Mouse (Mus musculus) forebrain, embryonic 14.5 days (tissue): ENCODE results near the gene Pip5k1b. TPM values are rescaled to one million over a fixed set of nuclear protein-coding genes. Genes with fewer than 3 reads are reported as not detected.

Experiments
- ATAC-seq: fragments of 200-750 bp; cut with Nextera tagmentation; 2 replicates; pipeline ENCODE4 v1.8.0; 2017; ENCODE audit warnings: mild to moderate bottlenecking, moderate library complexity
- DNase-seq: peaks from one replicate; pipeline ENCODE4 v3.0.0-alpha.2; 2015; ENCODE audit warnings: low spot score
- H3K27ac ChIP-seq: fragments of 300-500 bp; sonication (generic); 2 replicates; pipeline ENCODE4 v1.5.1; 2014; ENCODE audit warnings: low read depth, mild to moderate bottlenecking, control low read depth, low read length, moderate library complexity
- H3K27me3 ChIP-seq: fragments of 300-500 bp; sonication (generic); replicated peaks from 2 replicates; pipeline ENCODE4 v1.6.1; 2014; ENCODE audit warnings: low read length, control low read depth, mixed read lengths; ENCODE audit not compliant: control insufficient read depth, insufficient read depth
- H3K36me3 ChIP-seq: fragments of 300-500 bp; sonication (generic); 2 replicates; pipeline ENCODE4 v1.6.1; 2014; ENCODE audit warnings: low read length, control low read depth; ENCODE audit not compliant: control insufficient read depth, insufficient read depth
- H3K4me1 ChIP-seq: fragments of 300-500 bp; sonication (generic); 2 replicates; pipeline ENCODE4 v1.6.1; 2014; ENCODE audit warnings: antibody characterized with exemption, low read length, control low read depth; ENCODE audit not compliant: control insufficient read depth, insufficient read depth
- H3K4me2 ChIP-seq: fragments of 300-500 bp; sonication (generic); 2 replicates; pipeline ENCODE4 v1.6.1; 2014; ENCODE audit warnings: mild to moderate bottlenecking, control low read depth, low read length
- H3K4me3 ChIP-seq: fragments of 300-500 bp; sonication (generic); 2 replicates; pipeline ENCODE4 v1.5.1; 2014; ENCODE audit warnings: low read depth, low read length, control low read depth
- H3K9ac ChIP-seq: fragments of 300-500 bp; sonication (generic); 2 replicates; pipeline ENCODE4 v1.6.1; 2014; ENCODE audit warnings: mild to moderate bottlenecking, low read length, control low read depth, moderate library complexity
- H3K9me3 ChIP-seq: fragments of 300-500 bp; sonication (generic); replicated peaks from 2 replicates; pipeline ENCODE4 v1.6.1; 2016; ENCODE audit warnings: low read length, control low read depth, mixed read lengths; ENCODE audit not compliant: control insufficient read depth
- WGBS: fragments of 180-500 bp; shearing (Covaris S2); extraction: QIAGEN DNeasy Blood & Tissue Kit; methylation state at CpG from one replicate; pipeline ENCODE4 v1.1.7; 2014; 5-methylcytosine and 5-hydroxymethylcytosine counted together
- polyA plus RNA-seq: library from polyadenylated mRNA; unstranded; fragments of >200 nt; fragmentation: Nextera tagmentation; extraction: Ambion mirVana; gene quantifications from 2 replicates; pipeline ENCODE4 v1.2.1, GENCODE M21; 2014

The Pip5k1b gene
- polyA plus RNA-seq, 1 experiment from 2014 or later = 2.1 TPM

DNA sequence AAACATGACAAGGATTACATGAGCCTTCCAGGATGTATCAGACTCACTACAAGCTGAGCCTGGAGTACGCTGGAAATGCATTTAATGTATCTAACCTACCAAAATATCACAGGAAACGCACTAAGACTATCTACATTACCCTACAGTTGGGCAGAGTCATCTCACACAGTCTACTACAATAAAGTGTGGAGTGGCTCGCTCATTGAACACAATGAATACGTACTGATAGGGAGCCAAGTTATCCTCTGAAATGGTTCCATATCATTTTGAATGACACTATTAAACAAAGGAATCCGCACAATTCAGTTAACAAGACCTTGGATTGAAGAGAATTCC, 28.1 kb downstream of the Pip5k1b start:
- DNase-seq = no peak
- Histone ChIP-seq H3K4me1 (no peaks in the 10 kb centered on the region), H3K36me3 (no peaks in the 10 kb centered on the region), H3K27ac (no peak overlapping the region), H3K9ac (no peak overlapping the region), H3K27me3 (no peaks in the 10 kb centered on the region), H3K4me3 (no peak overlapping the region), H3K9me3 (no peaks in the 10 kb centered on the region), H3K4me2 (no peak overlapping the region)
- WGBS = 83% methylated on average over 5 of the region's 5 CpGs
- ATAC-seq = no peak

DNA sequence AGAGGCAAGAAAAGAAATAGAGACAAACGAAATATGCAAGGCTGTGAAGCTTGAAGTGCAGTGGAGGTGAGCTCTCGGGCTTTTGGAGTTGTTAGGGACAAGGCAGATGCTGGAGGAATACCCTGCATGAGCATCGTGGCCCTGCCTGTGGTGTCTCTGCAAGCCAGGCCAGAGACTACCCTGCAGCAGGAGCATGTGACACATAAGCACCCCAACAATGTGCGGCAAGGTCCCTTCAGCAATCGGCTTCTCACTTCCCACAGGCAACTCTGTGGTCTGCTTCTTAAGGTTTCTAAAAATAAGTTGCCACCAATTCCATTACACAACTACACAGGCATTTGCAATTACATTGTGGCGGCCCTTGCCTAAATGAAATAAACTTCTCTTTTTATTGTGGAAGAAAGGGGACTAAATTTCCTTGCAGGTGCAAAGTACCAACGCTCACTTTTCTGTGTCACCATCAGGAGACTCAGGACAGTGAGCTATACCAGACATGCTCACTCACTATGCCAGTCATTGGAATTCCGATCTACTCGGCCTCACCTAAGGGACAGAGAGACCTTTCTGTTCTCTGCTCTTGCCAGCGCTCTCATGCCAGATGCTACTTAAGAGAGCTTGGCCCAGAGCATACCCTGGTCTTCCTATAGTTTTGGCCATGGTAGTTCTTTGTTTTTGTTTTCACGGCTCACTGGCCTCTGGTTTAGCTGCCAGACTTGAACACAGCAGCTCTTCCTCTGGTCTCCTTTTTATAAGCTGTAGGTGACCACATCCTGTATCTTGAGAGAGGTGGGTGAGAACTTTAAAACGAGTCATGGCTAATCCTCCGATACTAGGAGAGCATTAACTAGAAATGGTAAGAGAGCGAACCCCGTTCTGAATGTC, 28.7 kb downstream of the Pip5k1b start:
- no peak overlapping the region for H3K27ac ChIP-seq
- H3K4me3 ChIP-seq = no peak overlapping the region
- no peaks in the 10 kb centered on the region for H3K27me3 ChIP-seq
- no peaks in the 10 kb centered on the region for H3K9me3 ChIP-seq
- no peaks in the 10 kb centered on the region for H3K36me3 ChIP-seq
- no peaks in the 10 kb centered on the region for H3K4me1 ChIP-seq
- ATAC-seq (no peak), DNase-seq (no peak)
- 79% methylated on average over 15 of the region's 15 CpGs for WGBS
- no peak overlapping the region for H3K4me2 ChIP-seq
- H3K9ac ChIP-seq = no peak overlapping the region

DNA sequence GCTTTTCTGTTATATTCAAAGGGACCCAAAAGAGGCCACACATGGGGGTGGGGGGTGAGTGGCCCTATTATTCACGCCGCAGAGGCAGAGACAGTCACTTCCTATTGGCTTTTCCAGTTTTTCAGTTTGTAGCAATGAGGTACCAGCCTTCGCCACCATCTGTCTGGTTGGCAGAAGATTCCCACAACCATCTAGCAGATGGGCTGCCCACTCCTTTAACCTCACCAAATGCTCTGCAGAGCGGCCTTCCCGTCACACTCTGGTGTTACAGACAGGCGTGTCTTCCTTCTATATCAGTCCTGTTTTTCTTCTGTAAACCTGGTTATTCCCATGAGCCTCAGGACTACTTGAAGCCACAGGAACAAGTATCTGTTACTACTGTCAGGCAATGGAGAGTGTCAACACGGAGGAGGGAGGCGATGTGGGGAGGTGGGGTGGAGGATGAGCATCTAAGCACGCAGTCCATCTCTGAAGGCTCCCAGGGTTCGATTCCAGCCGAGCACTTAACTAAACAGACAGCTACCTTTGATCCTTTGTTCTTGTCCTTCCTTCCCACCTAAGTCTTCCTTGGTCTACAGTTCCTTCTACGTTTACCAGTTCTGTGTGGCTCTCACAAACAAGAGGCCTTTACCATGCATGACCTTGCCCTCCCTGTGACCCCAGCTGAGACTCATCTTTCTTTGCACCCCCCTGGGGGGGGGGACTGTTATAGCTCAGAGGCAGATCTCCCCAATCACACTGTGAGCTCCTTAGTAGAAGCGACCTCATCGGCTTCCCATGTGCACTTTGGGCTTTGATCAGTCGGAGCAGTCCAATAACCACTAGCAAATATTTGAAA, 32.0 kb downstream of the Pip5k1b start:
- H3K4me2 ChIP-seq = no peak overlapping the region
- H3K4me1 ChIP-seq = no peaks in the 10 kb centered on the region
- WGBS = 77% methylated on average over 15 of the region's 15 CpGs
- ATAC-seq (peak; percentile 55; the same call in 1 of the 2 replicates), DNase-seq (peak; percentile 37)
- no peak overlapping the region for H3K27ac ChIP-seq
- H3K36me3 ChIP-seq = no peaks in the 10 kb centered on the region
- no peaks in the 10 kb centered on the region for H3K9me3 ChIP-seq
- H3K9ac ChIP-seq = no peak overlapping the region
- no peaks in the 10 kb centered on the region for H3K27me3 ChIP-seq
- no peak overlapping the region for H3K4me3 ChIP-seq

DNA sequence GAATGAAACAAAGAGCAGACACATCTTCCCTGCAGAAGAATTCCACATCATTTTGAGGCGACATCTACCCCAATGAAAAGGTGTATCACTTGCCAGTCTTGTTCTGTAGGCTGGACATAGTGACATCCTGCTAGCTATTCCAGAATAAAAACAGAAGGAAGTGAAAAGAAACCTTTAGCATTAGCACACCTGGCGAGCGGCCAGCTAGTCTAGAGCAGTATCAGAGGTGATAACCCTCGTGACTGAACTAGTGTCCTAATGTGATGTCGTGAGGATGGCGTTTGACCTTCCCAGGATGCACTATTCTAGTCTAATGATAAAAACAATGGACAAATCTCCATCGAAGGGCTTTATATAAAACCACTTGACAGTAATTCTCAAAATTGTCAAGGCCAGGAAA, 33.7 kb downstream of the Pip5k1b start:
- Histone ChIP-seq H3K9ac (no peak overlapping the region), H3K36me3 (no peaks in the 10 kb centered on the region), H3K4me1 (no peaks in the 10 kb centered on the region), H3K27ac (no peak overlapping the region), H3K27me3 (no peaks in the 10 kb centered on the region), H3K4me3 (no peak overlapping the region), H3K9me3 (no peaks in the 10 kb centered on the region), H3K4me2 (no peak overlapping the region)
- DNase-seq = no peak
- ATAC-seq = no peak
- 88% methylated on average over 7 of the region's 7 CpGs for WGBS

DNA sequence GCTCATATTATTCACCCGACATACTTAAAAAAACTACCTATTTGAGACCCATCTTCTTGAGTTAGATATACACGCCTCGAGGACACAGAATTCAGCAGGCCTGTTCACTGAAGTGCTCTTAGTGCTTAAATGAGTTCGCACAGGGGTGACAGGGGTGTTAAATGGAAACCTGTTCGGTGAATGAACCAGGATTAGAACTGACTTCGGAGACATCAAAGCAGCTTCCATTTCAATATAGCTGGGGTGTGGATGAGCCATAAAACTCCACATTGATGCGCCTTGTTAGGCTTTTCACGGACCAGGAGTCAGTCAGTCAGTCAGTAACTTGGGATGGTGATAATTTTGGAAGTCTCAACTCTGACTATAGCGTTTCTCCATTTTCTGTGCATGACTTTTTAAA, 34.5 kb downstream of the Pip5k1b start:
- no peak overlapping the region for H3K4me2 ChIP-seq
- ATAC-seq (no peak), DNase-seq (no peak)
- no peak overlapping the region for H3K9ac ChIP-seq
- H3K4me3 ChIP-seq = no peak overlapping the region
- no peaks in the 10 kb centered on the region for H3K9me3 ChIP-seq
- 93% methylated on average over 9 of the region's 9 CpGs for WGBS
- no peak overlapping the region for H3K27ac ChIP-seq
- H3K4me1 ChIP-seq = no peaks in the 10 kb centered on the region
- no peaks in the 10 kb centered on the region for H3K27me3 ChIP-seq
- no peaks in the 10 kb centered on the region for H3K36me3 ChIP-seq

DNA sequence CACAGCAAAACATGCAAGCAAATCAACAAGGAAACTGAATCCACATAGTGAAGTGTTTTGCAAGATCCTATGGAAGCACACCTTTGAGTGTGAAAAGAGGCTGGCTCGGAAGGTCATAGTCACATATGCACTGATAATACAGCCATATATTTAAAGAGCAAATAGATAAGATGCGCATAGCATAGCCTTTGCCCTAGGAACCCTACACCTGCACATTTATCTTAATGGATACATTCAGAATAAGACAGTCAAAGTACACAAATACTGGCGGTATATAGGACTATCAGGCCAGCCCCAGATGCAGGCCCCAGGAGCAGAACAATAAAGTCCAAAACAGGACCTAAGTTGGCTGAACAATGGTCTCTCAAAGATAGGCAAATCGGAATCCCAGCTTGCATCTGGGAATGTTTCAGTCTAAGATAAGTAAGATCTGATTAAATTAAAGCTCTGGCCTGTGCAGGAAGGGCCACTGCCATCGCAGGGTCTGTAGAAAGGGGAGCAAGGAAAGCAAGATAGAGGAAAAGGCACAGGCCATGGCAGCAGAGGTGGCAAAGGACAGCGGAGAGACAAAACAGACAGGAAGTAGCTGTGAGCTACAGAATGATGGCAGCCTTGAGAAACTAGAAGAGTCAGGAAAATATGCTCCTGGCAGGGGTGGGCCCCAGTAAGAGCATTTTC, 35.8 kb downstream of the Pip5k1b start:
- ATAC-seq (no peak), DNase-seq (no peak)
- Histone ChIP-seq H3K4me1 (no peaks in the 10 kb centered on the region), H3K36me3 (no peaks in the 10 kb centered on the region), H3K4me2 (no peak overlapping the region), H3K27me3 (no peaks in the 10 kb centered on the region), H3K9me3 (no peaks in the 10 kb centered on the region), H3K9ac (no peak overlapping the region), H3K27ac (no peak overlapping the region), H3K4me3 (no peak overlapping the region)
- WGBS = 92% methylated on average over 6 of the region's 6 CpGs

DNA sequence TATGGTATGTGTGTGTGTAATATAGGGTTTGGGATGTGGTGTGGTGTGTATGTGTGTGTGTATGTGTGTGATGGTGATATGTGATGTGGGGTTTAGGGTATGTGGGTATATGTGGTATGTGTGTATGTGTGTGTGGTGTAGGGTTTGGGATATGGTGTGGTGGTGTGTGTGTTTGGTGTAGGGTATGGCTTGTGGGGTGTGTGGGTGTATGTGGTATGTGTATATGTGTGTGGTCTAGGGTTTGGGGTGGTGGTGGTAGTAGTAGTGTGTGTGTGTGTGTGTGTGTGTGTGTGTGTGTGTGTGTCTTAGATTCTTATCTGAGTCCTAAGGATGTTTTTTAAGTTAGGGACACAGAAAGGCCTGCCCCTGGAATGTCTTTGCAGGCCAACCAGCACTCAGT, 37.3 kb downstream of the Pip5k1b start:
- no peak for ATAC-seq
- no peak overlapping the region for H3K9ac ChIP-seq
- H3K27ac ChIP-seq = no peak overlapping the region

DNA sequence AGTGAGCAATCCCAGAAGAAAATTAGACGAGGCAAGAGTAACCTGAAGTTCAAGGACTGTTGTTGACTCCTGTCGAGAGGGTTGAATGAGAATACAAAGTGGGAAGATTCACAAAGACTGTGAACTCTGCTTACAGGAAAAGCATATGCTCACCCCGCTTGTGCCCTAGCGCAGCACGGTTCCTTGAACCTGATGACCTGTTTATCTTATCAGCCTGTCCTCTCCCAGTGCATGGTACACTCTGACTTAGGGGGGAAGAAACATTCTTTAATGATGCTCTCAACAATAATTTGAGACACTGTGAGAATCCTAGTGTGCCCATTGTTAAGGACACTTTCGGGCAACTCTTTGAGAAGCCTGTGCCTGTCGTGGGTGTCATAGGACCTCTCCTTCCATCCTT, 38.6 kb downstream of the Pip5k1b start:
- H3K27me3 ChIP-seq = no peaks in the 10 kb centered on the region
- ATAC-seq (no peak), DNase-seq (no peak)
- no peak overlapping the region for H3K9ac ChIP-seq
- H3K4me1 ChIP-seq = no peaks in the 10 kb centered on the region
- H3K36me3 ChIP-seq = no peaks in the 10 kb centered on the region
- H3K27ac ChIP-seq = no peak overlapping the region
- H3K4me3 ChIP-seq = no peak overlapping the region
- H3K9me3 ChIP-seq = no peaks in the 10 kb centered on the region
- WGBS = 89% methylated on average over 7 of the region's 7 CpGs
- H3K4me2 ChIP-seq = no peak overlapping the region

More for the DNA sequence above, 37.3 kb downstream of the Pip5k1b start:
- Histone ChIP-seq H3K27me3 (no peaks in the 10 kb centered on the region), H3K9me3 (no peaks in the 10 kb centered on the region), H3K4me1 (no peaks in the 10 kb centered on the region), H3K36me3 (no peaks in the 10 kb centered on the region), H3K4me2 (no peak overlapping the region), H3K4me3 (no peak overlapping the region)
- DNase-seq = no peak
